Mouse (Mus musculus): ENCODE measurements at regions not wholly inside any gene's neighbourhood (a gene's known extent, or its start where the extent isn't known, plus 50 kb on each side); places are given as distances from the start of the nearest gene placed in this dataset.

DNA sequence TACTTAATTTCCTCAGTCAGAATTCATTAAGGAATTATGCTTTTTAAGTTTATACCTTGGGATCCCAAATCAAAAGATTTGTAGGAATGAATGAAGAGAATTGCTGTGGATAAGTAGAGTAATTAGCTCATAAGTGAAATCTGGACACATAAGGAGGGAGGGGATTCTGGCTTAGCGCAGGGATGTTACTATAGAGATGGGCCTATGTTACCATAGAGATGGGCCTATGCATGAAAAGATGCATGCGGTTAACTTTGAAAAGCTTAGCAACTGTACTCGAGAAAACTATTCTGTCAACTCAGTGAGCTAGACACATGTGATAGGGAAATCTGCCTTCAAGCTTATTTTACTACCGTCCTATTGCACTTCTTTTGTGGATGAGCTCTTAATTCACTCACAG lies 204.5 kb upstream of the F930015N05Rik start:
- TF ChIP-seq CTCF (IDR thresholded peaks at IDR 0.05; ENCODE audit: low read depth) (no peak), EP300 (IDR thresholded peaks at IDR 0.05; ENCODE audit: low read depth) (no peak)

Measured in liver, postnatal 0 days (tissue).